Mouse (Mus musculus): ENCODE measurements around the gene Nr1h4.

- TF ChIP-seq CTCF (IDR thresholded peaks at IDR 0.05; ENCODE audit: control insufficient read depth, insufficient read depth, insufficient read length), result no peak
- TF ChIP-seq MYOD1 (IDR thresholded peaks at IDR 0.05; ENCODE audit: control insufficient read depth, insufficient read length, low read depth), result no peak
- TF ChIP-seq USF1 (IDR thresholded peaks at IDR 0.05; ENCODE audit: low read depth), result no peak
- no peak for TF ChIP-seq MAX (IDR thresholded peaks at IDR 0.05)
Measured at GRCm38 (mm10) chr10:89520381-89520780, 13.0 kb downstream of the Nr1h4 start.

Measured in C2C12 (cell line).